Mouse (Mus musculus): Measurements from ENCODE around the gene Soga3. TPM values are rescaled to one million over a fixed set of nuclear protein-coding genes. Genes with fewer than 3 reads are reported as not detected.

Gene Soga3
- polyA plus RNA-seq, 1 experiment from 2014 or later, result 116 TPM

GRCm38 (mm10) chr10:29175656-29176055 lies 32.0 kb downstream of the Soga3 start:
- ATAC-seq (replicated peaks), result no peak
- H3K36me3 ChIP-seq, result peaks cover 60% of the 10 kb centered on the region
- 53% methylated on average over 3 of the region's 3 CpGs for WGBS

DNA sequence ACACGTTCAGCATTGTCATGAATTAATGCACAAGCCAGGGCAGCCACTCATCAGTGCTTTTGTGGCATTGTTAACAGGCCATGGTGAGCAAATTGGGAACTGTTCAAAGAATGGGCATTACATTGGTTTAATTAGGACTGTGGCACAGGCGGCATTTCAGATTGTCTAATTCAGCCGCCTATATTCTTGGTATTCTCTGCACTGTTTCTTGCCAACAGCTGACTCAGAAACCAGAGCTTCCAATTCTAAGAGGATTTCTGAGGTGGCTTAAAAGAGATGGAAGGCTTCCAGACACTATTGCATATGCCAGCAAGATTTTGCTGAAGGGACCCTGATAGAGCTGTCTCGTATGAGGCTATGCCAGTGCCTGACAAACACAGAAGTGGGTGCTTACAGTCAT lies 33.2 kb downstream of the Soga3 start:
- Histone ChIP-seq H3K9me3 (no peaks in the 10 kb centered on the region), H3K4me1 (peaks cover 23% of the 10 kb centered on the region), H3K27ac (replicated peaks) (no peak overlapping the region), H3K9ac (replicated peaks) (no peak overlapping the region), H3K27me3 (no peaks in the 10 kb centered on the region), H3K36me3 (peaks cover 59% of the 10 kb centered on the region), H3K4me3 (no peak overlapping the region), H3K4me2 (replicated peaks) (no peak overlapping the region)
- peak; percentile 82 for ATAC-seq (replicated peaks)
- WGBS, result 20% methylated on average over 4 of the region's 4 CpGs

More at GRCm38 (mm10) chr10:29175656-29176055, 32.0 kb downstream of the Soga3 start:
- no peak overlapping the region for H3K4me3 ChIP-seq
- H3K9ac ChIP-seq (replicated peaks), result no peak overlapping the region
- no peaks in the 10 kb centered on the region for H3K9me3 ChIP-seq
- H3K4me2 ChIP-seq (replicated peaks), result no peak overlapping the region
- no peak overlapping the region for H3K27ac ChIP-seq (replicated peaks)
- peaks cover 23% of the 10 kb centered on the region for H3K4me1 ChIP-seq
- no peaks in the 10 kb centered on the region for H3K27me3 ChIP-seq

- Histone ChIP-seq H3K9ac (replicated peaks) (no peak overlapping the region), H3K27ac (replicated peaks) (no peak overlapping the region), H3K4me3 (no peak overlapping the region), H3K4me1 (peaks cover 19% of the 10 kb centered on the region), H3K27me3 (no peaks in the 10 kb centered on the region), H3K4me2 (replicated peaks) (no peak overlapping the region), H3K36me3 (peaks cover 60% of the 10 kb centered on the region), H3K9me3 (no peaks in the 10 kb centered on the region)
- ATAC-seq (replicated peaks), result no peak
- 44% methylated on average over 2 of the region's 2 CpGs for WGBS
Observed at GRCm38 (mm10) chr10:29178003-29178402, 34.4 kb downstream of the Soga3 start.

- WGBS, result 86% methylated on average over 3 of the region's 3 CpGs
- H3K9me3 ChIP-seq, result no peaks in the 10 kb centered on the region
Observed at GRCm38 (mm10) chr10:29180210-29180609, 36.6 kb downstream of the Soga3 start.

GRCm38 (mm10) chr10:29181046-29181445 lies 37.4 kb downstream of the Soga3 start:
- Histone ChIP-seq H3K36me3 (peaks cover 43% of the 10 kb centered on the region), H3K27ac (replicated peaks) (no peak overlapping the region), H3K9me3 (no peaks in the 10 kb centered on the region), H3K4me1 (peaks cover 11% of the 10 kb centered on the region; the same call in 1 of the 2 replicates), H3K27me3 (no peaks in the 10 kb centered on the region), H3K4me3 (no peak overlapping the region), H3K9ac (replicated peaks) (no peak overlapping the region), H3K4me2 (replicated peaks) (no peak overlapping the region)
- ATAC-seq (replicated peaks), result no peak
- WGBS, result 35% methylated on average over 2 of the region's 2 CpGs

More at GRCm38 (mm10) chr10:29180210-29180609, 36.6 kb downstream of the Soga3 start:
- Histone ChIP-seq H3K27me3 (no peaks in the 10 kb centered on the region), H3K4me2 (replicated peaks) (no peak overlapping the region), H3K36me3 (peaks cover 50% of the 10 kb centered on the region), H3K27ac (replicated peaks) (no peak overlapping the region), H3K9ac (replicated peaks) (no peak overlapping the region), H3K4me3 (no peak overlapping the region), H3K4me1 (peaks cover 16% of the 10 kb centered on the region; the same call in 1 of the 2 replicates)
- no peak for ATAC-seq (replicated peaks)

- Histone ChIP-seq H3K36me3 (peaks cover 50% of the 10 kb centered on the region), H3K4me2 (replicated peaks) (no peak overlapping the region)
Observed at GRCm38 (mm10) chr10:29193769-29194168, 50.1 kb downstream of the Soga3 start.

DNA sequence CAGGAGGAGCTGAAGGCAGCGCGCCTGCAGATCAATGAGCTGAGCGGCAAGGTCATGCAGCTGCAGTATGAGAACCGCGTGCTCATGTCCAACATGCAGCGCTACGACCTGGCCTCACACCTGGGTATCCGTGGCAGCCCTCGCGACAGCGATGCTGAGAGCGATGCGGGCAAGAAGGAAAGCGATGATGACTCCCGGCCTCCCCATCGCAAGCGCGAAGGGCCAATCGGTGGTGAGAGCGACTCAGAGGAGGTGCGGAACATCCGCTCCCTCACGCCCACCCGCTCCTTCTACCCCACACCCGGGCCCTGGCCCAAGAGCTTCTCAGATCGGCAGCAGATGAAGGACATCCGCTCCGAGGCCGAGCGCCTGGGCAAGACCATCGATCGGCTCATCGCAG lies 53.2 kb downstream of the Soga3 start:
- no peaks in the 10 kb centered on the region for H3K9me3 ChIP-seq
- H3K9ac ChIP-seq (replicated peaks), result no peak overlapping the region
- no peak overlapping the region for H3K4me2 ChIP-seq (replicated peaks)
- ATAC-seq (replicated peaks), result no peak
- no peak overlapping the region for H3K27ac ChIP-seq (replicated peaks)
- no peaks in the 10 kb centered on the region for H3K4me1 ChIP-seq
- peaks cover 69% of the 10 kb centered on the region for H3K36me3 ChIP-seq
- H3K4me3 ChIP-seq, result no peak overlapping the region
- 98% methylated on average over 33 of the region's 33 CpGs for WGBS
- H3K27me3 ChIP-seq, result no peaks in the 10 kb centered on the region

More at GRCm38 (mm10) chr10:29193769-29194168, 50.1 kb downstream of the Soga3 start:
- ATAC-seq (replicated peaks), result no peak
- Histone ChIP-seq H3K27me3 (no peaks in the 10 kb centered on the region), H3K4me1 (no peaks in the 10 kb centered on the region), H3K27ac (replicated peaks) (no peak overlapping the region), H3K4me3 (no peak overlapping the region), H3K9ac (replicated peaks) (no peak overlapping the region), H3K9me3 (no peaks in the 10 kb centered on the region)

- Histone ChIP-seq H3K36me3 (peaks cover 77% of the 10 kb centered on the region), H3K4me3 (no peak within 1 kb of the TSS), H3K27me3 (no peaks in the 10 kb centered on the region), H3K4me1 (no peaks in the 10 kb centered on the region), H3K9me3 (no peaks in the 10 kb centered on the region), H3K27ac (replicated peaks) (no peak within 1 kb of the TSS), H3K9ac (replicated peaks) (no peak within 1 kb of the TSS), H3K4me2 (replicated peaks) (no peak within 1 kb of the TSS)
- no peak for ATAC-seq (replicated peaks)
- whole genome bisulfite sequencing, result 92% methylated on average over 7 of the region's 7 CpGs
Observed at GRCm38 (mm10) chr10:29198642-29199041, 55.0 kb downstream of the Soga3 start, which contains the start of gene Gm49353. Gm49353 (plus strand) TSS chr10:29198954.

DNA sequence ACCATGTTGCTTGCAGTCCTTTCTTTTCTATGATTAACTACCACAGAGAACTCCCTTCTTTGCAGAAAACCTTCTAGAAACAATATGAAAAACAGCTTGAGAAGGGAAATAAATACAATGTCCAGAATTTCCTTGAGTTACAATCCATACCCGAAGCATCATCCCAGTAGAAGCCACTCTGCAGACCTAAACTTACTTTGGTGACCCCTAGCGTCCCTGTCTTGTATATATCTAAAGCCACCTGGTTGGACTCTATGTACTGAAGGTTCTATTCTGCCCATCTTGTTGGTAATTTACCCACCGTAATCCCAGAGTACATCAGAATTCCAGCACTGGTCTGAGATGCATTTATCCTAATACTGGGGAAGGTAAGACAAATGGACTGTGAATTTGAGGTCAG lies 56.2 kb downstream of the Soga3 start:
- peaks cover 68% of the 10 kb centered on the region for H3K36me3 ChIP-seq

GRCm38 (mm10) chr10:29200609-29201008 lies 57.0 kb downstream of the Soga3 start:
- Histone ChIP-seq H3K4me2 (replicated peaks) (no peak overlapping the region), H3K4me1 (no peaks in the 10 kb centered on the region), H3K27me3 (no peaks in the 10 kb centered on the region), H3K36me3 (peaks cover 65% of the 10 kb centered on the region), H3K4me3 (no peak overlapping the region), H3K9me3 (no peaks in the 10 kb centered on the region), H3K27ac (replicated peaks) (no peak overlapping the region), H3K9ac (replicated peaks) (no peak overlapping the region)
- 92% methylated on average over 1 of the region's 1 CpGs for WGBS
- peak; percentile 44; the same call in 1 of the 2 replicates for ATAC-seq (replicated peaks)

More for the DNA sequence above, 56.2 kb downstream of the Soga3 start:
- WGBS, result 81% methylated on average over 3 of the region's 3 CpGs
- no peak overlapping the region for H3K9ac ChIP-seq (replicated peaks)
- no peak overlapping the region for H3K4me3 ChIP-seq
- H3K4me1 ChIP-seq, result no peaks in the 10 kb centered on the region
- no peaks in the 10 kb centered on the region for H3K9me3 ChIP-seq
- no peak overlapping the region for H3K27ac ChIP-seq (replicated peaks)
- H3K27me3 ChIP-seq, result no peaks in the 10 kb centered on the region
- no peak overlapping the region for H3K4me2 ChIP-seq (replicated peaks)
- ATAC-seq (replicated peaks), result no peak

GRCm38 (mm10) chr10:29206730-29207129 lies 63.1 kb downstream of the Soga3 start:
- Histone ChIP-seq H3K9ac (replicated peaks) (no peak overlapping the region), H3K4me2 (replicated peaks) (no peak overlapping the region), H3K27me3 (no peaks in the 10 kb centered on the region), H3K27ac (replicated peaks) (no peak overlapping the region), H3K4me3 (no peak overlapping the region), H3K9me3 (no peaks in the 10 kb centered on the region), H3K4me1 (peaks cover 5% of the 10 kb centered on the region), H3K36me3 (peaks cover 17% of the 10 kb centered on the region; the same call in 1 of the 2 replicates)
- 0 out of 2 replicates have a peak, but pooled peaks have one; percentile 49 for ATAC-seq (replicated peaks)

GRCm38 (mm10) chr10:29208735-29209134 lies 65.1 kb downstream of the Soga3 start:
- Histone ChIP-seq H3K4me3 (no peak overlapping the region), H3K27ac (replicated peaks) (no peak overlapping the region), H3K27me3 (no peaks in the 10 kb centered on the region), H3K36me3 (peaks cover 11% of the 10 kb centered on the region; the same call in 1 of the 2 replicates), H3K4me2 (replicated peaks) (no peak overlapping the region), H3K4me1 (peaks cover 7% of the 10 kb centered on the region), H3K9ac (replicated peaks) (no peak overlapping the region), H3K9me3 (no peaks in the 10 kb centered on the region)
- 46% methylated on average over 3 of the region's 3 CpGs for WGBS
- no peak for ATAC-seq (replicated peaks)

DNA sequence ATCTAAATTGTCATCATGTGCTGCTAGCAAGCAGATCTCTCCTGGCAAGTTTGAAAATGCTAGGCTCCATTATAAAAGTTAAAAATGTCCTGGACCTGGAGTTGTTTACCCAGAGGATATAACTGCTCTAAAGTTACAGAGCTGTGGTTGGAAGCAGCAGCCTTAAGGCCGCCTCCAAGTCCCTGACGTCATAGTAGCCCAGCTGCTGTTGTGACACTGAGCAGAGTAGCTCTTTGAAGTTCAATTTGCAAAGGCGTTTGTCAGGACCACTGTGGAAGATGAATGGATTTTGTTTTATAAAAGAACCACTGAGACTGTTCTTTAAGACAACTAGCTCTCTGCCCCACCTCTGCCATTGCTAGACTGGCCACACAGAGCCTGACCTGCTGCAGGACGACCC lies 67.8 kb downstream of the Soga3 start, which contains the start of gene 9330159F19Rik:
TSS of gene 9330159F19Rik (plus strand) at position 154 of the 400 bp plus-strand sequence.
- Histone ChIP-seq H3K9me3 (no peaks in the 10 kb centered on the region), H3K4me1 (peaks cover 11% of the 10 kb centered on the region), H3K27ac (replicated peaks) (no peak within 1 kb of the TSS), H3K36me3 (peaks cover 6% of the 10 kb centered on the region; the same call in 1 of the 2 replicates), H3K4me2 (replicated peaks) (no peak within 1 kb of the TSS), H3K27me3 (no peaks in the 10 kb centered on the region), H3K4me3 (no peak within 1 kb of the TSS), H3K9ac (replicated peaks) (no peak within 1 kb of the TSS)
- WGBS, result 2% methylated on average over 4 of the region's 4 CpGs
- peak; percentile 86 for ATAC-seq (replicated peaks)

Measured in forebrain, embryonic 15.5 days (tissue).